Mouse (Mus musculus) embryonic facial prominence, embryonic 13.5 days (tissue): ENCODE data around the gene Mapk10. TPM values are rescaled to one million over a fixed set of nuclear protein-coding genes. Genes with fewer than 3 reads are reported as not detected.

Source experiments
- ATAC-seq: fragments of 200-750 bp; cut with Nextera tagmentation; 2 replicates; pipeline ENCODE4 v1.8.0; 2017; ENCODE audit warnings: low read depth; ENCODE audit not compliant: insufficient number of reproducible peaks, insufficient read depth, low FRiP score, low TSS enrichment
- H3K27ac ChIP-seq: fragments of 300-500 bp; sonication (generic); 2 replicates; pipeline ENCODE4 v1.5.1; 2015; ENCODE audit warnings: moderate library complexity, mild to moderate bottlenecking, inconsistent platforms
- H3K27me3 ChIP-seq: fragments of 300-500 bp; sonication (generic); 2 replicates; pipeline ENCODE4 v1.6.1; 2015; ENCODE audit warnings: mild to moderate bottlenecking, inconsistent platforms
- H3K36me3 ChIP-seq: fragments of 300-500 bp; sonication (generic); 2 replicates; pipeline ENCODE4 v1.6.1; 2015; ENCODE audit warnings: mild to moderate bottlenecking, inconsistent platforms
- H3K4me1 ChIP-seq: fragments of 300-500 bp; sonication (generic); 2 replicates; pipeline ENCODE4 v1.6.1; 2015; ENCODE audit warnings: inconsistent platforms
- H3K4me2 ChIP-seq: fragments of 300-500 bp; sonication (generic); 2 replicates; pipeline ENCODE4 v1.6.1; 2015; ENCODE audit warnings: moderate library complexity, mild to moderate bottlenecking, inconsistent platforms
- H3K4me3 ChIP-seq: fragments of 300-500 bp; sonication (generic); 2 replicates; pipeline ENCODE4 v1.5.1; 2015; ENCODE audit warnings: mild to moderate bottlenecking, inconsistent platforms
- H3K9ac ChIP-seq: fragments of 300-500 bp; sonication (generic); 2 replicates; pipeline ENCODE4 v1.6.1; 2015; ENCODE audit warnings: mild to moderate bottlenecking, inconsistent platforms
- H3K9me3 ChIP-seq: fragments of 300-500 bp; sonication (generic); 2 replicates; pipeline ENCODE4 v1.6.1; 2016; ENCODE audit warnings: inconsistent platforms
- WGBS: fragments of 180-500 bp; shearing (Covaris S2); methylation state at CpG from one replicate; pipeline ENCODE4 v1.1.7; 2015; ENCODE audit warnings: mixed read lengths; 5-methylcytosine and 5-hydroxymethylcytosine counted together
- polyA plus RNA-seq: library from polyadenylated mRNA; unstranded; fragments of >200 nt; fragmentation: Nextera tagmentation; extraction: Ambion mirVana; gene quantifications from 2 replicates; pipeline ENCODE4 v1.2.1, GENCODE M21; 2015

The Mapk10 gene
- polyA plus RNA-seq, 1 experiment from 2014 or later, result 2.4 TPM

GRCm38 (mm10) chr5:103105441-103106414, 105.4 kb downstream of the Mapk10 start:
- 72% methylated on average over 10 of the region's 10 CpGs for WGBS
- no peaks in the 10 kb centered on the region for H3K36me3 ChIP-seq
- no peak overlapping the region for H3K9ac ChIP-seq
- H3K9me3 ChIP-seq, result no peaks in the 10 kb centered on the region
- no peaks in the 10 kb centered on the region for H3K4me1 ChIP-seq
- no peak overlapping the region for H3K27ac ChIP-seq
- H3K4me2 ChIP-seq, result no peak overlapping the region
- ATAC-seq, result no peak
- no peak overlapping the region for H3K4me3 ChIP-seq
- no peaks in the 10 kb centered on the region for H3K27me3 ChIP-seq

DNA sequence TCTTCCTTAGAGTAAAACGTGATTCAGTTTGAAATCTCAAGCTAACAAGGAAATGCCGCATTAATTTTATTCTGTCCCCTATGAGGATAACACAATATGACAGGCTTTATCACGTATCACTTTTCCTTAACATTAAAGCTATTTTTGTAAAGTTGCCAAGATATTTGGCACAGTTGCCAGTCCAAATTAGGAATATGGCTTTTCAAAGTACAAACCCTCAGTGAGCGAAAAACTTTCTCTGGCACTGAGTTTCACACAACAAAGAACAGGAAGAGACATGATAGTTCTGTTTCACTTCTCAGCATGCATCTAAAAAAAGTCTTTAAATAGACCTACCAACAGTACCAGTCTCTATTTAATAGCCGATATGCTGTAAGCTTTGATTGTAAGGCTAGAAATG, 107.1 kb downstream of the Mapk10 start:
- H3K27me3 ChIP-seq, result no peaks in the 10 kb centered on the region
- H3K9me3 ChIP-seq, result no peaks in the 10 kb centered on the region
- no peak overlapping the region for H3K4me3 ChIP-seq
- no peak overlapping the region for H3K9ac ChIP-seq
- no peak overlapping the region for H3K27ac ChIP-seq
- H3K4me2 ChIP-seq, result no peak overlapping the region
- H3K4me1 ChIP-seq, result no peaks in the 10 kb centered on the region
- 58% methylated on average over 5 of the region's 5 CpGs for whole genome bisulfite sequencing
- ATAC-seq, result no peak
- no peaks in the 10 kb centered on the region for H3K36me3 ChIP-seq

GRCm38 (mm10) chr5:103102876-103103393, 108.2 kb downstream of the Mapk10 start:
- no peak overlapping the region for H3K4me2 ChIP-seq
- no peak overlapping the region for H3K27ac ChIP-seq
- WGBS, result 78% methylated on average over 5 of the region's 5 CpGs
- no peak for ATAC-seq
- no peaks in the 10 kb centered on the region for H3K36me3 ChIP-seq
- no peaks in the 10 kb centered on the region for H3K4me1 ChIP-seq
- no peak overlapping the region for H3K4me3 ChIP-seq
- no peak overlapping the region for H3K9ac ChIP-seq
- H3K9me3 ChIP-seq, result no peaks in the 10 kb centered on the region
- H3K27me3 ChIP-seq, result no peaks in the 10 kb centered on the region

- no peak for ATAC-seq
- H3K9ac ChIP-seq, result no peak overlapping the region
- no peaks in the 10 kb centered on the region for H3K36me3 ChIP-seq
- H3K4me1 ChIP-seq, result no peaks in the 10 kb centered on the region
- H3K4me3 ChIP-seq, result no peak overlapping the region
- H3K9me3 ChIP-seq, result no peaks in the 10 kb centered on the region
- H3K27me3 ChIP-seq, result no peaks in the 10 kb centered on the region
- WGBS, result 60% methylated on average over 1 of the region's 1 CpGs
- no peak overlapping the region for H3K27ac ChIP-seq
- H3K4me2 ChIP-seq, result no peak overlapping the region
Measured at GRCm38 (mm10) chr5:103102176-103102575, 109.0 kb downstream of the Mapk10 start.

DNA sequence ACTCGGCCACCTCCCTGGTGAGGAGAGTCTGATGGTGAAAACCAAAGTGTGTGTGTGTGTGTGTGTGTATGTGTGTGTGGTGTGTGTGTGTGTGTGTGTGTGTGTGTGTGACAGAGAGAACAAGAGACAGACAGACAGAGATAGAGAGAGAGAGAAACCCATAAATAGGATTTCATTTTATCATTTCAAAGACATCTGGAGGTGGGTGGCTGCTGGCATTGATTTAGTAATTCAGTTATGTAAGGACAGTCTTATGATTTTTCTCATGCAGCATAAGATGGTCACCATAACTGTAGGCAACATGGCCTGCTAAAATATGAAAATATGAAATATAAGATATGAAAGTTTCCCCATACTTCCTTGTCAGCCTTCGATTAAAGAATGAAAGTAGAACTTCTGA, 117.0 kb downstream of the Mapk10 start:
- 90% methylated on average over 2 of the region's 2 CpGs for WGBS

DNA sequence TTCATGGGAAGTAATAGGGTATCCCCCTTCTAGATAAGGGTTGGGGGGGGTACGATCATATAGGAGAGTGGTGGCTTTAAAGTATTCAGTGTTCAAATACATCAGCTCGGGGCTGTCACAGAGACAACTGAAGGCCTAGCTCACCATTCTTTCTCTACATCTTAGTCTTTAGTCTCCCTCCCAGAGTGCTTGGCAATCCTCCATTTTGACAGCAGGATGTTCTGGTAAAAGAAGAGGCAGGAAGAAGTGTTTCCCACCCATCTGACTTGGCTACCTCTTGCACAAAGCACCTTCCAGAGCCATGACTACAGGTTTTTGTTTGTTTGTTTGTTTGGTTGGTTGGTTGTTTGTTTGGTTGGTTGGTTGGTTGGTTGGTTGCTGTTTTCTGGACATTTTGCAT, 125.3 kb downstream of the Mapk10 start:
- Histone ChIP-seq H3K27ac (no peak overlapping the region), H3K27me3 (no peaks in the 10 kb centered on the region), H3K4me1 (no peaks in the 10 kb centered on the region), H3K4me3 (no peak overlapping the region), H3K4me2 (no peak overlapping the region), H3K9ac (no peak overlapping the region), H3K36me3 (no peaks in the 10 kb centered on the region), H3K9me3 (no peaks in the 10 kb centered on the region)
- 90% methylated on average over 2 of the region's 2 CpGs for WGBS
- ATAC-seq, result no peak

More for the DNA sequence above, 117.0 kb downstream of the Mapk10 start:
- H3K27me3 ChIP-seq, result no peaks in the 10 kb centered on the region
- H3K27ac ChIP-seq, result no peak overlapping the region
- no peaks in the 10 kb centered on the region for H3K4me1 ChIP-seq
- H3K36me3 ChIP-seq, result no peaks in the 10 kb centered on the region
- no peak overlapping the region for H3K9ac ChIP-seq
- no peak overlapping the region for H3K4me3 ChIP-seq
- H3K9me3 ChIP-seq, result no peaks in the 10 kb centered on the region
- ATAC-seq, result no peak
- no peak overlapping the region for H3K4me2 ChIP-seq

GRCm38 (mm10) chr5:103075451-103075850, 135.7 kb downstream of the Mapk10 start:
- no peaks in the 10 kb centered on the region for H3K36me3 ChIP-seq
- no peak overlapping the region for H3K27ac ChIP-seq
- WGBS, result 46% methylated on average over 8 of the region's 8 CpGs
- H3K4me3 ChIP-seq, result no peak overlapping the region
- no peaks in the 10 kb centered on the region for H3K4me1 ChIP-seq
- ATAC-seq, result no peak
- H3K27me3 ChIP-seq, result no peaks in the 10 kb centered on the region
- H3K9ac ChIP-seq, result no peak overlapping the region
- no peaks in the 10 kb centered on the region for H3K9me3 ChIP-seq
- H3K4me2 ChIP-seq, result no peak overlapping the region

- H3K36me3 ChIP-seq, result no peaks in the 10 kb centered on the region
- WGBS, result 67% methylated on average over 6 of the region's 6 CpGs
- no peaks in the 10 kb centered on the region for H3K27me3 ChIP-seq
- no peak overlapping the region for H3K4me2 ChIP-seq
- ATAC-seq, result no peak
- H3K27ac ChIP-seq, result no peak overlapping the region
- H3K9me3 ChIP-seq, result no peaks in the 10 kb centered on the region
- no peak overlapping the region for H3K9ac ChIP-seq
- no peaks in the 10 kb centered on the region for H3K4me1 ChIP-seq
- H3K4me3 ChIP-seq, result no peak overlapping the region
Measured at GRCm38 (mm10) chr5:103072200-103072825, 138.8 kb downstream of the Mapk10 start.

DNA sequence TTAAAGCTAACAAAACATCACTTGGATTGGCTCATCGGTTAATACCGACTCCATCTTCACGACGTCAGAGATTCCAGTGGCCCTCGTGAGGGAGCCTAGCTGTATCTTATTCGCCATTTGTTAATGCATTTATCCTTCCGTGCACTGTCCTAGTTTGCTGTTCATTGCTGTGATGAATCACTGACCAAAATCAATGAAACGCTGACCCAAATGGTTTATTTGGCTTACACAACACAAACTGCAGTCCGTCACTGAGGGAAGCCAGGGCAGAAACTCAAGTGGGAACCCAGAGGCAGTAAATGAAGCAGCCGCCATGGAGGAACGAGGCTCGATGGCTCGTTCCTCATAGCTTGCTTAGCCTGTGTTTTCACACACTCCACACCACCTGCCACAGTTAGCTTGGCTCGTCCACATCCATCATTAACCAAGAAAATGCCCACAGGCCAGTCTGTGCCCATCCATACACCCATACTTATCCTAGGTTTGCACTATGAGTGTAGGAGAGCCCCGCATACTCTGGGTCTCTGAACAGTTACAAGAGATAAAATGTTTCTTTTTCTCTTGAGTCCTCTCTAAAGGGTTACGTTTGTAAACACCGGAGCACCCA, 140.0 kb downstream of the Mapk10 start:
- Histone ChIP-seq H3K9ac (no peak overlapping the region), H3K27ac (no peak overlapping the region), H3K4me3 (no peak overlapping the region), H3K9me3 (no peaks in the 10 kb centered on the region), H3K27me3 (no peaks in the 10 kb centered on the region), H3K4me2 (no peak overlapping the region), H3K4me1 (no peaks in the 10 kb centered on the region), H3K36me3 (no peaks in the 10 kb centered on the region)
- WGBS, result 90% methylated on average over 17 of the region's 17 CpGs
- ATAC-seq, result no peak

DNA sequence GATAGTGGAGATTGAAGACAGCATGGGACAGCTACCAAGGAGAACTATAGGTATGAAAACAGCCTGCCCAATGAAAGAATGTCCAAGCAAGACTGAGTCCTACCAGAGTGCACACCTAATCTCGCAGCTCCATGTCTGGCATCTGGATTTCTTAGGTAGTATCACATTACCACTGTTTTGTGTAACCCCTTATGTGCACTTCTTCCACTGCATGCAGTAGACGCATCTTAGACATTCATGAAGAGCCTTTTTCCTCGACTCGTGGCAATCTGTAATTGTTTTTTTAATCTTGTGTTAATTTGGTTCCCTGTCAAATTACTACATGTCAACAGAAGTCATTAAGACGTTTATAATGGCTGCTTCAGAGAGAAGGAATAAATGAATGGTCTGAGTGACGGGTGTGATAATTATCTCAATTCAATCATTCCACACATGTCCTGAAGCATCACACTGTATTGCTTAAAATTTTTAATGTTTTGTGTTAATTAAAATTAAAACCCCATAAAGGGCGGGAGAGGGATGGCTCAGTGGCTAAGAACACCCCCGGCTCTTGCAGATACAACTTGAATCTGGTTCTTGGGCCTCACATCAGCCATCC, 160.7 kb downstream of the Mapk10 start:
- no peak overlapping the region for H3K9ac ChIP-seq
- H3K9me3 ChIP-seq, result no peaks in the 10 kb centered on the region
- no peaks in the 10 kb centered on the region for H3K27me3 ChIP-seq
- H3K4me1 ChIP-seq, result peaks cover 9% of the 10 kb centered on the region; the same call in 1 of the 2 replicates
- H3K27ac ChIP-seq, result no peak overlapping the region
- H3K4me3 ChIP-seq, result no peak overlapping the region
- no peak for ATAC-seq
- no peaks in the 10 kb centered on the region for H3K36me3 ChIP-seq
- H3K4me2 ChIP-seq, result no peak overlapping the region
- 53% methylated on average over 8 of the region's 8 CpGs for WGBS

DNA sequence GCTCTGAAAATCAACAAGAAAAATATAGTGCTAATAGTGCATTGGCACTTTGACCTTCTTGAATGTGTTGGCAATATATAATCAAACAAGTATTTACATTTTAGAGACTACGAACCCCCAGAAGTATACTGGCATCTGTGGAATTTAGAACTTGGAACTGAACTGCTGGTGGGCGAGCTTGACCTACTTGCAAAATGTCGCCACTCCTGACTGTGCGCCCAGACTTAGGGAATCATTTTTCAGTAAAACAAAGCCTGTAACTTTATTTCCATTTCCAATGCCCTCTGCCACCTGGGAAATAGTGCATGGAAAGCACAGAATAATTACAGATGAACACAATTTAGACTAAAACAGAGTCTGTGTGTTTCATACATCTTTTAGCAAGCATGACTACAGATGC, 163.1 kb downstream of the Mapk10 start:
- Histone ChIP-seq H3K27me3 (no peaks in the 10 kb centered on the region), H3K27ac (no peak overlapping the region), H3K9me3 (no peaks in the 10 kb centered on the region), H3K36me3 (no peaks in the 10 kb centered on the region), H3K4me2 (no peak overlapping the region), H3K4me3 (no peak overlapping the region), H3K4me1 (0 out of 2 replicates have a peak, but pooled peaks cover 3% of the 10 kb centered on the region), H3K9ac (no peak overlapping the region)
- no peak for ATAC-seq
- 71% methylated on average over 4 of the region's 4 CpGs for WGBS
